Mouse (Mus musculus) G1E (cell line): ENCODE results near the gene Rbm4b.

Experiments
- CTCF ChIP-seq: IDR thresholded peaks from 2 replicates; pipeline ENCODE4 v1.5.1; 2012; ENCODE audit warnings: low read depth, low read length, inconsistent platforms, mixed read lengths
- TAL1 ChIP-seq: conservative IDR thresholded peaks from 2 replicates; pipeline ENCODE4 v1.6.1; 2012; ENCODE audit warnings: low read depth, low read length, inconsistent platforms, mixed read lengths

DNA sequence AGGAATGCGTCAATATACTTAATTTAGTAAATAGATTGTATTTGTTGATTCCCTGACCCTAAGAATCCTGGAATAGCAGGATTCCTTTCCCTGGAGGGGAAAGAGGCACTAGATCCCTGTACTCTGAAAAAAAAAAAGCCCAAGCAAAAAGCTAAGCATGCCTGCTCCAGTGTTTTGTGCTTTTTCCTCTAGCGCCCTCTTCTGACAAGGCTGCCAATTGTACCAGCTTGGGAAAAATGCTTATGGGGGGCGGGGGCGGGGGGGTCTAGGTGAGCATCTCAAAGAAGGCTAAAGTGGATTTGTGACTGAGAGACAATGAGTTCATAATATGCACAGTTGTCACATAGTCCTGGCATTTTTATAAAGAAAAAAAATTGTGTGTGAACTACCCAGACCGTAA, 12.8 kb upstream of the Rbm4b start:
- no peak for TF ChIP-seq CTCF
- TF ChIP-seq TAL1 = no peak
